ENCODE assay signal across 9 mouse cellular contexts in genomic region chr2:168589368-168590167, GRCm38 (mm10). TPM values are rescaled to one million over a fixed set of nuclear protein-coding genes. Genes with fewer than 3 reads are reported as not detected.
DNase-seq lines count a peak whose midpoint lies in the region; ATAC-seq and TF ChIP-seq lines count a peak whose summit lies in the region.
"Had no signal": no experiment of that assay in that cellular context is flagged by ENCODE, and none has a peak within 500 bp of the region (broad histone marks: within the 10 kb centered on the region; RNA-seq: fewer than 3 reads in every experiment).

No protein-coding gene starts in this region.

- peak overlapping the region; percentile 54; the same call in 1 of the 2 replicates for H3K27ac ChIP-seq in CH12.LX (ENCODE audit: insufficient read depth, low read depth)
- H3K27ac ChIP-seq in liver, embryonic 12.5 days, result no peak overlapping the region
- H3K27ac ChIP-seq in stomach, embryonic 15.5 days, result peak overlapping the region; percentile 26; the same call in 1 of the 2 replicates

- TF ChIP-seq CTCF in CH12.LX (conservative IDR thresholded peaks at IDR 0.05 in 1 of 2, IDR thresholded peaks at IDR 0.05 in 1 of 2; ENCODE audit: low read depth in 2 of 2, low read length in 2 of 2), result peak in 1 of 2 experiments; percentile 6; a peak in 1 of 4 replicates

- TF ChIP-seq EP300 in CH12.LX (IDR thresholded peaks at IDR 0.05; ENCODE audit: low read length), result no peak

- H3K9ac ChIP-seq in CH12.LX (ENCODE audit: insufficient read depth, low read depth), result peak overlapping the region; percentile 53
- no peak overlapping the region for H3K9ac ChIP-seq in liver, embryonic 12.5 days
- H3K9ac ChIP-seq in stomach, embryonic 15.5 days, result peak overlapping the region; percentile 35; the same call in 1 of the 2 replicates

- in situ Hi-C loops in CH12.LX (cut with MboI; ENCODE audit: low pct_ligation_motif_present, low pct_unique_long_range_greater_than_20kb, low sequenced_read_pairs), result loop anchor here (5.0 kb wide), 1 partner anchor 117 kb away; no protein-coding TSS in a partner anchor

- TF ChIP-seq POLR2A in CH12.LX (IDR thresholded peaks at IDR 0.05; ENCODE audit: low read depth, low read length), result no peak

- peak overlapping the region; percentile 69 to 74 (median 69) for H3K4me3 ChIP-seq in CH12.LX (replicated peaks in 1 of 3; ENCODE audit: low read depth in 2 of 3, low read length in 2 of 3, poor library complexity in 1 of 3)
- peak overlapping the region; percentile 53 for H3K4me3 ChIP-seq in liver, embryonic 12.5 days
- peak overlapping the region; percentile 51 for H3K4me3 ChIP-seq in stomach, embryonic 15.5 days (replicated peaks)

- TF ChIP-seq RAD21 in CH12.LX (IDR thresholded peaks at IDR 0.05; ENCODE audit: low read depth, low read length), result no peak

- dilution Hi-C loops in CH12.LX (cut with MboI; ENCODE audit: extremely low pct_ligation_motif_present, extremely low pct_unique_long_range_greater_than_20kb, low sequenced_read_pairs), result no loop called here

- WGBS in liver, embryonic 12.5 days (ENCODE audit: insufficient replicate concordance), result 7% methylated on average over 21 of the region's 21 CpGs
- WGBS in stomach, embryonic 15.5 days, result 10% methylated on average over 21 of the region's 21 CpGs

- no peaks in the 10 kb centered on the region for H3K27me3 ChIP-seq in CH12.LX (replicated peaks)
- H3K27me3 ChIP-seq in liver, embryonic 12.5 days (replicated peaks), result peaks cover 56% of the 10 kb centered on the region
- H3K27me3 ChIP-seq in stomach, embryonic 15.5 days (replicated peaks), result peaks cover 25% of the 10 kb centered on the region

- H3K36me3 ChIP-seq in CH12.LX (replicated peaks in 1 of 2; ENCODE audit: control insufficient read depth in 1 of 2, insufficient read depth in 1 of 2, low read length in 1 of 2), result peaks cover 0 to 24% of the 10 kb centered on the region in 2 experiments
- no peaks in the 10 kb centered on the region for H3K36me3 ChIP-seq in liver, embryonic 12.5 days
- H3K36me3 ChIP-seq in stomach, embryonic 15.5 days, result no peaks in the 10 kb centered on the region
- H3K36me3 ChIP-seq: G1E had no signal

- peak; percentile 37 for ATAC-seq in granulocyte monocyte progenitor cell, adult 5-6 weeks (replicated peaks; ENCODE audit: poor library complexity, severe bottlenecking)
- ATAC-seq in liver, embryonic 12.5 days, result peak; percentile 43; the same call in 1 of the 2 replicates
- peak; percentile 44; the same call in 1 of the 2 replicates for ATAC-seq in stomach, embryonic 15.5 days (ENCODE audit: insufficient read depth, low FRiP score, low read depth)

- H3K79me2 ChIP-seq in CH12.LX (replicated peaks; ENCODE audit: control insufficient read depth, extremely low read depth, insufficient read depth, poor library complexity, severe bottlenecking), result peaks cover 4% of the 10 kb centered on the region; the same call in 1 of the 2 replicates

- no peaks in the 10 kb centered on the region for H3K9me3 ChIP-seq in CH12.LX (replicated peaks; ENCODE audit: low read length)
- H3K9me3 ChIP-seq in liver, embryonic 12.5 days (replicated peaks), result no peaks in the 10 kb centered on the region
- H3K9me3 ChIP-seq in stomach, embryonic 15.5 days, result no peaks in the 10 kb centered on the region

- peak overlapping the region; percentile 79 for H3K4me2 ChIP-seq in CH12.LX (ENCODE audit: insufficient read depth, low read depth, poor library complexity, severe bottlenecking)
- H3K4me2 ChIP-seq in liver, embryonic 12.5 days, result peak overlapping the region; percentile 77
- H3K4me2 ChIP-seq in stomach, embryonic 15.5 days, result peak overlapping the region; percentile 69

- peak; percentile 95 for DNase-seq in heart, adult 11 months
- no peak for DNase-seq in heart, adult 8-10 months (ENCODE audit: low spot score)
- DNase-seq in CH12.LX (ENCODE audit: extremely low read depth), result peak; percentile 49
- DNase-seq in testis, postnatal 14 days (ENCODE audit: low spot score), result no peak
- DNase-seq in cerebellum, adult 11-12 months, result no peak

- H3K4me1 ChIP-seq in CH12.LX (ENCODE audit: control insufficient read depth in 1 of 2, insufficient read depth in 2 of 2), result peaks cover 18 to 61% of the 10 kb centered on the region in 2 experiments
- H3K4me1 ChIP-seq in liver, embryonic 12.5 days, result peaks cover 26% of the 10 kb centered on the region
- H3K4me1 ChIP-seq in stomach, embryonic 15.5 days, result peaks cover 10% of the 10 kb centered on the region

TF ChIP-seq in CH12.LX, 34 proteins besides CTCF, POLR2A, EP300 and RAD21:
- TF ChIP-seq UBTF (IDR thresholded peaks at IDR 0.05; ENCODE audit: low read depth, low read length) (peak; percentile 92), USF1 (IDR thresholded peaks at IDR 0.05; ENCODE audit: low read depth, low read length) (no peak), BHLHE40 (IDR thresholded peaks at IDR 0.05; ENCODE audit: low read depth, low read length) (peak; percentile 31; the same call in 1 of the 2 replicates), ZNF384 (IDR thresholded peaks at IDR 0.05; ENCODE audit: low read depth, low read length) (no peak), MXI1 (IDR thresholded peaks at IDR 0.05; ENCODE audit: low read depth, low read length) (peak; percentile 70; the same call in 1 of the 2 replicates), TBP (conservative IDR thresholded peaks at IDR 0.05; ENCODE audit: low read depth, low read length) (no peak), KAT2A (IDR thresholded peaks at IDR 0.05; ENCODE audit: insufficient replicate concordance, low read length) (no peak), MAZ (IDR thresholded peaks at IDR 0.05; ENCODE audit: low read depth, low read length) (peak; percentile 16; the same call in 1 of the 2 replicates), SIN3A (IDR thresholded peaks at IDR 0.05; ENCODE audit: low read length) (peak; percentile 23; the same call in 1 of the 2 replicates), ZC3H11A (IDR thresholded peaks at IDR 0.05; ENCODE audit: low read depth, low read length) (no peak), IRF4 (IDR thresholded peaks at IDR 0.05; ENCODE audit: low read depth, low read length) (0 out of 2 replicates have a peak, but pooled peaks have one; percentile 43)

RNA-seq across cellular contexts. Expression of gene Nfatc2, which starts 11.9 kb away (rescaled TPM):
- 10 to 100 TPM in 3 of 4 experiments, 1 to 10 TPM in 1; 9.8 to 19.2 (median 16.3) TPM for total RNA-seq in heart, adult 8-10 months (2022)
- 2.9 and 3.6 TPM in 2 replicates for total RNA-seq in CH12.LX (2012; rRNA removed)
- total RNA-seq in CH12.LX (2014; rRNA removed), result 1.3 and 1.8 TPM in 2 replicates
- 3.2 and 4.8 TPM in 2 replicates for polyA plus RNA-seq in CH12.LX (2012; ENCODE audit: insufficient read length, low read depth)
- total RNA-seq in granulocyte monocyte progenitor cell, adult 5-6 weeks (2014; fragmentation: Nextera tagmentation), result 1.7 and 2.2 TPM in 2 replicates
- 0.17 and 0.46 TPM in 2 replicates for total RNA-seq in granulocyte monocyte progenitor cell, adult 5-6 weeks (2017)
- 0.29 and 0.41 TPM in 2 replicates for polyA plus RNA-seq in liver, embryonic 12.5 days (2016; fragmentation: Nextera tagmentation; extraction: Ambion mirVana)
- 3.6 and 3.9 TPM in 2 replicates for polyA plus RNA-seq in stomach, embryonic 15.5 days (2015; fragmentation: Nextera tagmentation; extraction: Ambion mirVana)
- polyA plus RNA-seq: G1E had no signal

Comparison
In these comparisons a context has a peak if more than half of its experiments do, and no peak if none do; other contexts are left out.
1. DNase-seq: peak in heart, adult 11 months (single experiment) and CH12.LX (single experiment); none in heart, adult 8-10 months (single experiment), testis, postnatal 14 days (single experiment) and cerebellum, adult 11-12 months (single experiment).
2. Peak in every context shown above with its lines, with median percentiles within 50 percentile points of each other: H3K4me2 ChIP-seq, H3K4me3 ChIP-seq and ATAC-seq.